Mouse (Mus musculus) T-helper 17 cell (primary cell): Measurements from ENCODE around the gene Mdga2.

Experiments
- in situ Hi-C, 2 experiments: fragments of 300-600 bp; cut with MboI, MseI; formaldehyde crosslinking; loops; 1 replicate in 1 of 2; 2 replicates in 1 of 2; pipeline ENCODE4 v1.15.1; 2025; ENCODE audit warnings: high pct_unique_total_duplicates in 2 of 2

Gene Mdga2

DNA sequence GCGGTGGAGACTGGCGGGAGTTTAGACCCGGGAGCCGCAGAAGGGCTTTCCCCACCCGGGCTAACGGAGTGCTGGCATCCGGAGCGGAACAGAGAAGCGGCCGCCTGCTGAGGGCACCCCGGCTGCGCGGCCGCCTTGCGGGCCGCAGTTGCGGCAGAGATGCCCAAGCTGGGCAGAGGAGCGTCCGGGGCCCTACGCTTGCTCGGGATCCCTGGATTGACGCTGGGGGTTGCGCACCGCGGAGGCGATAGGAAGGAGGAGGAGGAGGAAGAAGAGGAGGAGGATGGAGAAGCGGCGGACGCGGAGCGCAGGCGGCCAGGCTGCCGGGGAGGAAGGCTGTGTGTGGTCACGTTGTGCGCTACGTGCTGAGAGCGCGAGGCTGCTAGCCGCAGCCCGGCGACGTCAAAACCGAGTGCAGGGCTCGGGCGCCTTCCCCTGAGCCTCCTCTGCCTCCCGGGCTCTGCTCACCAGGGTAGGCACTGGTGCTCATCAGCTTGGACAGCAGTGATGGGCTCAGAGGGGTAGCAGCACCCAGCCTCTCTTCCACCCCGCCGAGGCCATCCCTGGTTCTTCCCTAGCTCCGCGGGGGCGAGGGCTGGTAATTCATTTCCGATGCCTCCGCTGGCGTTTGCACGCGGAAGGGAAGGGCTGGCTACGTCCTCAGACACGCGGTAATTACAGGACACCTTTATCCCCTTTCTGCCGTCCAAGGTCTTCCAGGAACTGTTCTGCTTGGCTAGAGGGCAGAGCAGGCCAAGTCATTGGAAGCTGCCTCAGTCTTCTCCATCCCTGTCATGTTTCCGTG, at the start of gene Mdga2:
TSS of gene Mdga2 (minus strand) at position 329 of the 805 bp plus-strand sequence.
- in situ Hi-C loops = no loop called here

DNA sequence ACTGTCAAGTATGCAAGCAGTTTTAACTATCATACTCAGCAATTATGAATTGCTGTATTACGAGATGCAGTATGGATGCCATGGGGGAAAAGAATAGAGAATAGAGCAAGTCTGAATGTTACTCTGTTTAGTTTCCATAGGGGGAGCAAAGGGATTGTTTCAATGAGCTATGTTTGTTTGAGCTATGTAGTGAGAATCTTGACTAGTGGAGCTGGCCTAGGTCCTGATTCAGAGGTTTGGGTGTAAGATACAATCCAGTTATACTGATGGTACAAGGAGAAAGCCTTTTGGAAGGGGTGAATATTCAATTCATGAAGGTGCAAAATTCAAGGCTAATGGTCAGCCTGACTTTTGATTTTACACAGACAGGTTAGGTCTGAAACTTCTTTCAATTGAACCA, 45.1 kb upstream of the Mdga2 start:
- in situ Hi-C loops = no loop called here

DNA sequence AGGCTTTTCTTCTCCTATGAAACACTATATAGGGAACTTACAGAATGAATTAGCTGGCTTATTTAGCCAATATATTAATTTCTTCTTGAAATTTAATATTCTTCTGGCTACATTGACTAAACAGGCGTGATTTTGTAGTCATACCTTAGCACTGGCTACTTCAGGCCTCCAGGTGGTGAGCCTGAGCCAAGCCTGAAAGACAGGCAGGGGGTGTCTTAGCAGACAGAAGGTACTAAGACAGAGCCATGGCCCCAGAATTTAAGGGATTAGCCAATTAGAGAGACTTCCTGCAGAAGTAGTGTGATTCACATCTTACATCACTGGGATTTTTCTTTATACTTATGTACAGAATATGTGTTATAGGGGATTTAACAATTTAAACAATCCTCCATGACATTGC, 1.2 kb upstream of the Mdga2 start:
- in situ Hi-C loops = no loop called here

DNA sequence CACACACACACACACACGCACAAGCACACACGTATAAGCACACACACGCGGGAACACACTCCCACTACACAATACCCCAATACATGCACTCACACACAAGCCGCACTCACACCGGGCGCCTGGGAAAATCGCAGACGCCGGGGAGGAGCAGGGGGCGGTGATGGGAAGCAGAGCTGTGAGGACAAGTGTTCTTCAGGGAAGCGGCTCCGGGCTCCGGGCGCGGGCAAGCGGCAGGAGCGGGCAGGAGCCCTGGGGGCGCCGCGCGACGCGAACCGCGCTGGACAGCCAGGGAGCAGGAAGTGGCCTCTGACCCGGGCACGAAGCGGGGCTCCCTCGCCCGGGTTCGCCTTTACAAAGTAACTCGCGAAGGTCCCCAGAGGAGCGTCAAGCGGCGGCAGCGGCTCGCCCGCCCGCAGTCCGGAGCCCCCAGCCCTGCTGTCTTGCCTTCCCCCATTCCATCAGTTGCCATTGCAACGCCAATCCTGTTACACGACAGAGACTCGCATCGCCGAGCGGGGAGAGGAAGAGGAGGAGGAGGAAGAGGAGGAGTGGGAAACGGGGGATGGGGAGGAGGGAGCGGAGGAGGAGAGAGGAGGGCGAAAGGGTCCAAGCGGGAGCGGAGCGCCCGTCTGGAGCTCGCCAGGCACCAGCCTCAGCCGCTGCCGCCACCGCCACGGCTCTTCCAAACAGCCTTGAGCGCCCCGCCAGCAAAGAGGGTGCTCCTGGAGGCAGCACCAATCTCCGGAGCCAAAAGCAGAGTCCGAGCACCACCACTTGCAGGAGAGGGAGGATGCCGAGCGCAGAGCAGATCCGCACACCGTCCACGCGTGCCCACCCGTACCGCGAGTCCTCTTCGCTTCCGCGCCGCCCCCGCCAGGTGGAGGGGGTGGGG, 774 bp downstream of the Mdga2 start:
- in situ Hi-C loops = no loop called here

DNA sequence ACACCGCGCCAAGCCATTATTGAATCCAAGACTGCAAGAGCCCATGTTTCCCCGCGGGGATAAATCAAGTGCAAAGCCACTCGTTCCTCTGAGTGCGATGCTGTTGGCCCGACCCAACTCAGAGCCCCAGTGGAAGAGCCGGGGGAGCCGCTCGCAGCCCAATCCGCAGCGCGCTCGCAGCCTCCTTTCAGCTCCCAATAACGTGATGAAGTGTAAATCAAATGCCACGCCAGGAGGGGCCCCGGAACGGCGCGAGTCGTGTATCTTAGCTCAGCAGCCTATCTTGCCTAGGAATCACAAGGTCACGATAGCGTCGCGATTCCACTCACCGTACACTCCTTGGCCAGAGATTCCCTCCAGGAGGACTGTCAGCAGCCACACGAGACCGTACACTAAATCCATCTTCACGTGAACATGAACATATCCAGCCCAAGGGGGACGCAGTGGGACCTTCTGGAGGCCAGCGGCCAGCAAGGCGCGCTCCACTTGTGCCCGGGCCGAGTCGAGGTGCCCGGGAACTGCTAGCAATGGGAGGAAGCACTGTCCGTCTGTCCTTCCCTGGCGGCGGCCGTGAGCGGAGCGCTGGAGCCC, 1.6 kb downstream of the Mdga2 start:
- in situ Hi-C loops = no loop called here

DNA sequence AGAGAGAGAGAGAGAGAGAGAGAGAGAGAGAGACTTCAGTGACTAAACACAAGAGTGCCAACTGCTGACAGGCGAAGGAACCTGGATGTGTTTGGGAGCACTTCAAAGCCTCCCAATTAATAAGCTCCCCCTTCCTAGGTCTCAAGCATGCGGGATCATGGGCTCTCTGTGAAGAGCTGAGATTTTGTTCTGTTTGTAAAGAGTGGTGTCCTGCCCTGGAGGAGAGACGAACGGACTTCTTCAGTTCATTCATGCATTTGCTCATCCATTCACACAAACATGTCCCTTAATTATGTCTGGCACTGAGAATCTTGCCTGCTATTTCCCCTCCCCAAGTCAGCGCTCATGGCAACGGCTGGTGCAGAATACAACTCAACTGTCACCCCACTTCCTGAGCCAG, 2.3 kb downstream of the Mdga2 start:
- in situ Hi-C loops = no loop called here

DNA sequence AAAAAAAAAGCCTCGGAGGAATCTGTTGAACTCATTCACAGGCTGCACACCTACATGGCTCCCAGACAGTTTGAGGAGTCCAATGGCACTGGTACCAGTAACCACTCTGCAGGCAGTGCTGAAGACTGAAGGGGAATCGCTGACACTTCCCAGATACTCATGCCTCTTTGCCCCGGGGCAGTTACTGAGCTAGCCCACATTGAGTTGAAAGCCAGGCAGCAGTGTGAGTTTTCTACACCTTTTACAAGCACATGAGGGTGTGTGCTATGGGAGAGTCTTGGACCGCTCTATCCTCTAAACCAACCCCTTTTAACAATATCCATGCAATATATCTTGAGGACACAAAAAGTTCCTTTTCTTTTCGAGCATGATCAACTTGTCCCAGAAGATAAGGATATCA, 2.8 kb downstream of the Mdga2 start:
- in situ Hi-C loops = loop anchor here (5.0 to 10.0 kb wide), 2 partner anchors 1435 to 1937 kb away; no protein-coding TSS in a partner anchor

DNA sequence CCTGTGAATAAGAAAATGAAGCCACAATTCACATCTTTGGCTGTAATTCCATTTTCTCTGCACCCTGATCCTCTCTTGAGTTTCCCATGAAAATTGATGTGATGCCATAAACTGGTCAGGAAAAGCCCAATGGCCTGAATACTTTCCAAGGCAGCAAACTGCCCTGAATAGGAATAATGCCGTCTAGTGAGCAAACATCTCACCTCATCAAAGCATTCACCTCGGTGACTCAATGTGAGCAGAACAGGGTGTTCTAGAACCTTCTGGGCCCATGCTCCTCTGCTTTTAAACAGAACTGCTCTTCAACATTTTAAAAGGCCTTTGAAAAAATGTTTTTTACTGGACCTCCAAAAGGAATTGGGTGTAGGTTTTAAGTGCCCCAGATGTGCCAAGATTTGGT, 9.5 kb downstream of the Mdga2 start:
- in situ Hi-C loops = loop anchor here in 1 of 2 experiments (10.0 kb wide), 1 partner anchor 1442 kb away; no protein-coding TSS in a partner anchor

DNA sequence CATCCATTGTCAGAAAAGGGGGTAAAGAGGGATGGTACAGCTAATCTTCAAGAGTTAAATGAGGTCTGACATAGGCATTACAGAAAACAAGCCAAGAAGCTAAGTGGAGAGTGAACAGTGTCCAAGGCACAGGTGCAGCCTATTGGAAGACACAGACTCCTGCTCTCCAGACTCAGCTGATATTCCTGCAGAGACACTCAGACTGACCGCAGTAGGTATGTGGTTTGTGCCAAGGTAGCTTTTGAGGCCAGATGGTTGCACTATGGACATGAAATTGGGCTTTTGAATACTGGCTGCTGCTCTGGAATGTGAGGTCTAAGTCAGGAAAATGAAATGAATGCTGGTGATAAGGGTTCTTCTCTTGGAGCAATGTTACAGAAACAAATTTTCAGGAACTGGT, 44.2 kb downstream of the Mdga2 start:
- in situ Hi-C loops = no loop called here

DNA sequence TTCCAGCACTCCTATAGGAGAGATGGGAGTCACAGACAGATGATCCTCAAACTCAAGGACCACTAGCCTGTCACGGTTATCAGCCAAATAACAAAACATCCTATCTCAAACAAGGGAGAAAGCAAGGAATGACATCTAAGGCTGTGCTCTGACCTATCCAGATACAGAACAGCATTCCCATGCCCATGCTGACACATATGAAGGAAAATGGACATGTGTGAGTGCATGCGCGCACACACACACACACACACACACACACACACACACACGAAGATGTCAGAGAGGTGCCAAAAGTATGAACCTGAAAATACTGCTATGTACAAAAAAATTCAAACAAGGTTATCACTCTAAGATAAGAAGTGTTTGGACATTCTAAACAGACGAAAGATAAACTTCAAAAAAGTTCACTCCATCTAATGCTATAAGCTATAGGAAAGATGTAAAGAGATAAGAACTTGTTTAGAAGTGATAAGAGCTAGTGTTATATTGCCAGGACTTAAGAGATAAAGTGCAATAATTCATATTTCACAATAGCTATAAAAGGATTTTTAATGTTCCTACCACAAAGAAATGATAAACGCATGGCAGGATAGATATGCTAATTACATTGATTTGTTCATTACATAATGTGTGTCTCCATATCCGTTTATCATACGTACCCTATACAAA, 65.6 kb downstream of the Mdga2 start:
- in situ Hi-C loops = no loop called here

DNA sequence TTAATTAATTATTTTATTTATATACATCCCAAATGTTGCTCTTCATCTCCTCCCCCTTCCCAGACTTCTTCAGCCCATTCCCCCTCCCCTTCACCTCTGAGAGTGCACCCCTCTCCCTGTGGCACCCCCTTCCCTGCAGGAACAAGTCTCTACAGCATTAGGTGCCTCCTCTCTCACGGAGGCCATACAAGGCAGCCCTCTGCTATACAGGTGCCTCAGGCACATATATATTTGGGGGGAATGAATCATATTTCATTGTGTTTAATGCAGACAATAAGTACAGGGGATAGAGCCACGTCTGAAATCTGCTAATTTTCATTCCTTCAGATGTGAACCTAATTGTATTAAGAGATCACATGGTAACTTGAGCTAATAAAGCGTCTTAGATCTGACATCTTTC, 69.3 kb downstream of the Mdga2 start:
- in situ Hi-C loops = no loop called here

DNA sequence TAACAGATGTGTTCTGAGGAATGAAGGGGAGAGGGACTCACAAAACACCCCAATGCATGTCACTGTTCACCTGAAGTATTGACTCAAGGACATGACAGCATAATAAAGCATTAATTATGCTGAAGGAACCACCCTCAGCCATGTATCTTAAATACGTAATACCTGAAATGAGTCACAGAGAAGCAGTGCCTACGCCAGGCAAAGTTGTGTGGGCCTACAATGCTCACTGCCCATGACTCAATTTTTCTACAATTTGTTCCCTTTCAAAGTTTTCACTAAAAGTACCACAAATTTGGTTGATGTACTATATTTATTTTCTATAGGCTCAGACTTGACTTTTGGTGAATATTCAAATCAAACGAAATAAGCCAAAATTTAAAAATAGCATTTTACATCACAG, 80.7 kb downstream of the Mdga2 start:
- in situ Hi-C loops = no loop called here

DNA sequence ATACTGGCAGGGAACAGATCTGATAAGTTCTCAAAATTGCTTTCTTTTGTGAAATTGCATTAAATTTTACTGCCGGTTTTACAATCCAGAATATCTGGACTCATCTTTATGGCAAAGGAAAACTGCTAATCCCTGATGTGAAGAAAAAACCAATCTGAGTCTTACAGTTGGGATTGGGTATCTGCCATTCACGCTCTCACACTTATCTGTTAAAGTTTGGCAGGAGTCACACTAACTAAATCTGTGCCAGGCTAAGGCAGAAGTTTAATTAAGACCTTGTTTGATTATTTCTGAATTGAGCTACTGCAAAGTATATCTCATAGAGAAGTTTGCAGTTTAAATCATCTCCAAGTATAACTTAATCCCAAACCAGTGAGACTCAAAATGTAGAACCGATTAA, 82.2 kb downstream of the Mdga2 start:
- in situ Hi-C loops = no loop called here

DNA sequence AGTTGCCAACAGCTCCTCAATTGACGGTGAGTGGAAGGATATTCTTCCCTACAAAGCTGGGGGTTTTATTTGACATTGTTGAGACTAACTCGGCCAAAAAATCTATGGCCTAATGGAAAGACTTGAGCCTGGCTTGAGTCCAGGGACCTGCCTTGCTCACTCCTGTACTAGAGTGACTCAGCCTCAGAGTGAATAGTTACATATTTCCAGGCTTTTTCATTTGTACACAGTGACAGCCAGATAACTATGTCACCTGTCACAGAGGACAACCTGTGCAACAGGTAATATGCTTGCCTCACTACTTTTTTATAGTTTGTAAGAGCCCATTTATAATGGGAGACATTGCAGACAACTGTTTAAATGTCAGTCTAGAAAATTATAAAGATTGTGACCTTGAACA, 94.9 kb downstream of the Mdga2 start:
- in situ Hi-C loops = no loop called here

DNA sequence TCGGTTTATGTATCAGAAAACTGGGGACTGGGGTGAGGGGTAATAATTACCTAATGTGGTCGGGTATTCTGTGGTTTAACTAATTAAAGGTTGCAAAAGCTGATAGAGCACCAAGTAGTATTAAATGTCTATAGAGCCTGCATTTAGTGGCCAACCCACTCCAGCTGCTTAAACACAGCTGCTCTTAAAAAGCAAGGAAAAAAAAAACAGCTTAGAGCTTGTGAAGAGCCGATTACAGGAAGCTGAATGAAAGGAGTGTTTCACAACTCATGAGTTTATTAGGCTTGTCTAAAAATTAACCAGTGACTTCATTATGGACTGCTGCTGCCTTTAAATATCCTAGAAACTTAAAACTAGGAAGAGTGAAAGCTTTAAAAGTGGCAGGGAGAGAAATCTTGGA, 98.5 kb downstream of the Mdga2 start:
- in situ Hi-C loops = loop anchor here in 1 of 2 experiments (25.0 kb wide), 1 partner anchor 1637 kb away; no protein-coding TSS in a partner anchor

DNA sequence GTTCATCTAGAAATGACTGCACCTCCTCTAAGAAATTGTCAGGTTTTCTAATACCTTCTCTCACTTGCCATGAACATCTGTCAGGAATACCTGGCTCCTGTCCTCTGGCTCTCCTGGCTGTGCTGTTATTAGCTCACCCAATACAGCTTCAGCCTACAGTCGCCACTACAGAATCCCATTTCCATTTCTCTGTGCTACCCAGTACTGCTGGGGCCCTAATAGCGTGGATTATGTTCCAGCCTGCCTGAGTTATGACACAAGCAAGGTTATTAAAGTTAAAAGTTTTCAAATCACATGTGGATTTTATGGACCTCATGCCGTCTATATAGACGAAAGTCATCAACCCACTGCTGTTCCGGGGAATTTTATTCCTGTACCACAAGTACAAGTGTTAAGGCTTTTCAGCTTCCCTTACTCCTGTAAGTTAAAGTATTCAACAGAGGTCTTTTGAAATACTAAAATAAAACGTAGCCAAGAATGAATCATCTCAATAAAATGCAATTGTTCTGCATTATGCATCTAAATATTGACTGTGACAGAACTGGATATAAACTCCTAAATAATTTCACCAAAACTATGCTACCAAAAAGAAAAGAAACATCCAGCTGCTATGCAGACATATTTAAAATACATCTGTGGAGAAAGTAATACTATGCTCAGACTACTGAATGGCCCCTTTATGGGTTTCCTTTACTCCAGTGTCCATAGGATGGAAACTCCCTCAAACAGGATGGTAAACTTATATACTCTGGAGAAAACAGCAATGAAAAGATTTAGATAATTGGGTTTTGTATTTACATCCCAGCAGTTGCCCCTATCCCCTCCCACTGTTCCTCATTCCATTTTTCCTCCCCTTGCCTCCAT, 103.5 kb downstream of the Mdga2 start:
- in situ Hi-C loops = loop anchor here in 1 of 2 experiments (25.0 kb wide), 1 partner anchor 1632 kb away; no protein-coding TSS in a partner anchor

DNA sequence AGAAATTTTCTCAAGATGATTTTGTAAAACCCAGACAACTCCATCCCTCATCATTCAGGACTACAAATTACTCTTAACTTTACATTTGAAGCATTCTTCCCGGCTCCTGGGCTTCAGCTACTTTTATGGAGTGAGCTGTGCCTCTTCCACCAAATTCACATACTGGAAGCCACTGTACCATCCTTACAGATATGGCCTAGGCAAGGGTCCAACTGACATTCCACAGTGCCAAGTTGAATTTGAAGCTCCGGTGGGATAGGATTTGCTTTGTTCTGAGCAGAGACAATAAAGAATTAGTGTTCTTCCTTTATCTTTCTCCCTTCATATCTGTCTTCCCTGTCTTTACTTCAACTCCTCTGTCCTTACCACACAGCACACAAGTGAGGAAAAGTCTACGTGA, 118.2 kb downstream of the Mdga2 start:
- in situ Hi-C loops = loop anchor here in 1 of 2 experiments (25.0 kb wide), 1 partner anchor 1617 kb away; no protein-coding TSS in a partner anchor

DNA sequence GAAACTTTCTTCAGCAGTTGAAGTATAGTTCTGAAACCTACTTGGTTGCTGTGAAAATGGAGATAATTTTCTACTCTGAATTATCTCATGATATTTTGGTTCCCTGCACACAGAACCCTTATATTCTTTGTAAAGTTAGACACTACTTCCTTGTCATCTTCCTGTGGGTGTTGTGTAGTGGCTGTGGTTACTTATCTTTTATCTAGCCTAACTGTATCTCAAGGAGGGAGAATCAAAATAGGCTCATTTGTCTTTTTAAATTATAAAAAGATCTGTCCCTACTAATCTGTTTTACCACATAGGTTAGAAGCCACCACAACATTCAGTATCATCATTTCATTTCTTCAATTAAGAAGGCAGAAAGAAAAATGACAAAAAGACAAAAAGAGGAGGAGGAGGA, 127.9 kb downstream of the Mdga2 start:
- in situ Hi-C loops = no loop called here

DNA sequence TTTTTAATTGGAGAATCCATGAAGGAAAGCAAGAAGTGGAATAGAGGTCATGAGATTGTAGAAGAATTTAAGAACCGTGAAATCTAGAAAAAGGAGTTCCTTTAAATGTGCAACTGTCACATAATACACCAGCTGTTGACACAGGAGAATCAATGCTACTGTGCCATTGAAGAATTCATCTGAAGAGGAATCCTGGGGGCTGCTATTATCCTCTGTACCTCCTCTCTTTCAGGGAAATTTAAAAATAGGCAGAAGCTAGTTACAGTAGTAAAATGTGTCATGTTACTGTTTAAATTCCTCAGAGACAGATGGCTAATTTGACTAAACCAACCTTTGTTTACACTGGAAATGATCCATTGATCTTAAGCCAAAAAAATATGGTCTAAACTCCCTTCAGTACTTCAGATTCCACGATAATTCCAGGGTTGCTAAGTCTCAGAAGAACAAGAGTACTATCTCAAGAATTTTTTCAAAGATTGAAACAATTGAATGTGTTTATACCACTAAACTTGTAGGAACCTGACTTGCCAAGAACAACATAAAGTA, 131.9 kb downstream of the Mdga2 start:
- in situ Hi-C loops = no loop called here
